Mouse (Mus musculus) thymus, adult 18-20 months (tissue): Measurements from ENCODE around the gene Pdia3.
"Not testable (repeated sequence)": the region's sequence is repeated elsewhere in the genome, so short reads cannot be mapped to it uniquely, and the experiment has no call there.

Experiments used
- DNase-seq, 2 experiments: peaks; one replicate each; pipeline ENCODE4 v3.0.0; 2022; ENCODE audit warnings: mixed read lengths in 2 of 2

Gene Pdia3

GRCm38 (mm10) chr2:121480916-121481315 is 67.3 kb downstream of the Pdia3 start:
- DNase-seq, result not testable (repeated sequence)

- DNase-seq, result no peak
Measured at GRCm38 (mm10) chr2:121483576-121483975, 70.0 kb downstream of the Pdia3 start.

- DNase-seq, result not testable (repeated sequence)
Measured at GRCm38 (mm10) chr2:121484403-121484802, 70.8 kb downstream of the Pdia3 start.
